Mouse (Mus musculus) layer of hippocampus, adult 9-10 months (tissue): Measurements from ENCODE around the gene Prnp.

Experiments
- DNase-seq: peaks from one replicate; pipeline ENCODE4 v3.0.0; 2022; ENCODE audit warnings: low spot score

Prnp gene

GRCm38 (mm10) chr2:131906846-131907245, 2.9 kb upstream of the Prnp start:
- no peak for DNase-seq

DNA sequence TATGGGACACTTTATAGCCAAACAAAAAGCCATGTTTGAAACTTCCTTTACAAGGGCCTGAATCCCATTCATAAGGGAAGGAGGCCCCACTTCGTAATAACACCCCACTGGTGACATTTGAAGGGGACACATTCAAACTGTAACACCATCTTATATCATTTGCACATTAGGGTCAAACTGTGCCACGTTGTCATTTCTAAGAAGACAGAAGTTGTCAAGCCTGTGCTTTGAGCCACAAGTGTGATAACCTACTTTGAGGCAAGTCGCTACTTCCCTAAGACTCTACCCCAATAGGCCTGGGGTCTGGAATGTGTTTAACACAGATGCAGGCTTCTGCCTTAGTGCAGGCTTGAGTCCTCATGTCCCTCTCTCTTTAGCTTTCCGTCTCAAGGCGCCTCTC, 2.4 kb upstream of the Prnp start:
- DNase-seq, result no peak

GRCm38 (mm10) chr2:131908351-131908861, 1.3 kb upstream of the Prnp start:
- no peak for DNase-seq

- DNase-seq, result no peak
These were observed 822 bp upstream of the Prnp start for GRCm38 (mm10) chr2:131908906-131909305.

DNA sequence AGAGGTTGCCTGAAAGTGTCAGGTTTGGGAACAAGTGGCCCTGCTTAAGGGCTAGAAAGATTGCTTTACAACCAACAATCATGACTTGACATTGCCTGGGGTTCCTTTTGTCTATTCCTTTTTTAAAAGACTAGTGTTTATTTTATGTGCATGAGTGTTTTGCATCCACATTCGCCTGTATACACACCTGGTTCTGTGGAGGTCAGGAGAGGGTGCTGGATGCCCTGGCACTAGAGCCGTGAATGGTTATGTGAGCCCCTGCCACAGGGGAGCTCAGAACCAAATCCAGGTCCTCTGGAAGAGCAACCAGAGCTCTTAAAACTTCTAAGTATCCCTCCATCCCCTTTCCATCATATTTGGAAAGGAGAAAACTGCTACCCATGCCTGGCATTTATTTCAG, 1.1 kb downstream of the Prnp start:
- DNase-seq, result no peak

- no peak for DNase-seq
These were observed 1.6 kb downstream of the Prnp start for GRCm38 (mm10) chr2:131911341-131911740.

DNA sequence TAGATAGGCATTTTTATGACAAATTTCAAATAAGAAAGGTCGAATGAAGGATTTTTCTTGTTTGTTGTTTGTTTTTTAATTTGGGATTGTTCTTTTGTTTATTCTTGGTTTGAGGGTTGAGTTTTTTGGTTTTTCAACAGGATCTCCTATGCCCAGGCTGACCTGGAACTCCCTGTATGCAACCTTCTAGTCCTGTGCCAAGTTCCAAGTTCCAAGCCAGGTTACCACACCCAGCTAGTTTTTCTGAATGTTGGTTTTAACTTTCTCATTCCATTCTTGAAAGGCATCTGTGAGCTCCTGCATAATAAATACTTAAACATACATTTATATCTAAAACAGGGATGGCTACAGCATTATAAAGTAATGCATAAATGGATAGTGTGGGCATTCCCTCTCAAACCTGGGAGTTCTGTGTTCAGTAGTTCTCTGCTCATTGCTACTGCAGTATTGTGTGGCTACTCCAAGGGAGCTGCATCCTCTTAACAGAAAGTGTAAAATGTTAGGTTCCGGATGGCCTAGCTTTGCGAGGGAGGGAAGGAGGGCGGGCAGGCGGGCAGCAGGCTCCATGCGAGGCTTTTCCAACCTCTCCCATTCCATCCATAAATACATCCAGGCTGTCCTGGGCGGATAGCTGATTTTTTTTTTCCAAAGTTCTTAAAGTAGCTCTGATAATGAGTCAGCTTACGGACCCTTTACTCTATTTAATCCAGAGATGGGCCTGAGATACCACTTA, 3.0 kb downstream of the Prnp start:
- no peak for DNase-seq

- no peak for DNase-seq
These were observed 22.7 kb downstream of the Prnp start for GRCm38 (mm10) chr2:131932275-131932902.

DNA sequence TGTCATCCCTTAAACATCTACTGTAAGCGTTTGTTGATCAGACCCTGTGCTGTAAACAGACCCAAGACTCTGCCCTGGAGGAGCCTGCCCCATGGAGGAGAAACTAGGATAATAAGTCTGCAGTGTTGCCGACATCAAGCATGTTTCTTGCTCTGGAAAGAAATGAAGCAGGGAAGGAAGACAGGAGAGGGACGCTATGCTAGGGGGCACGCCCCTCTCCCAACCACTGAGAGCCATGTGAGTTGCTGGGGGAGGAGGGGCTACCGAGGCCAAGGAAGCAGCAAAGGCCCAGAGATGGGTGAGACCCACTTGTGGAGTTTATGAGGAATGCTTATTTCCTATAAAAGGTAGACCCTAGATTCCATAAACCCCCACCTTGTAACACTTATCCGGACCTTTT, 23.3 kb downstream of the Prnp start:
- DNase-seq, result no peak

DNA sequence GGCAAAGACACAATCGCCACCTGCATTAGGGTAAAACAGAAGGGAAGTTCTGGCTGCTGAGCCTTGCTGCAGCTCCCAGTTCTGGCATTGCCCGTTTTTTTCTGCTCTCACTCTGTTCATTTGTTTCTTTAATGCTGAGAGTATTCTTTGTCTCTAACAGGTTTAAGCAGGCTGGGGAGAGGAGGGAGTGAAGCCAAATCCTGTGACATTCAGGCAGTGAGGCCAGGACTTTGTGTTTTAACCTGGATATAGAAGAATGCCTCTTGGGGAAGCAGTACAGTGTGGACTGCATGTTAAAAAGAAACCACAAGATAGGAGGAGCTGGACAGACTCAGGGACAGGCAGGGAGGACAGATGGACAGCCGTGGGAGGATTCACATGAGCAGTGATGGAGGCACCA, 23.9 kb downstream of the Prnp start:
- no peak for DNase-seq

GRCm38 (mm10) chr2:131934243-131934642, 24.5 kb downstream of the Prnp start:
- no peak for DNase-seq

GRCm38 (mm10) chr2:131935390-131936105, 25.8 kb downstream of the Prnp start:
- no peak for DNase-seq

DNA sequence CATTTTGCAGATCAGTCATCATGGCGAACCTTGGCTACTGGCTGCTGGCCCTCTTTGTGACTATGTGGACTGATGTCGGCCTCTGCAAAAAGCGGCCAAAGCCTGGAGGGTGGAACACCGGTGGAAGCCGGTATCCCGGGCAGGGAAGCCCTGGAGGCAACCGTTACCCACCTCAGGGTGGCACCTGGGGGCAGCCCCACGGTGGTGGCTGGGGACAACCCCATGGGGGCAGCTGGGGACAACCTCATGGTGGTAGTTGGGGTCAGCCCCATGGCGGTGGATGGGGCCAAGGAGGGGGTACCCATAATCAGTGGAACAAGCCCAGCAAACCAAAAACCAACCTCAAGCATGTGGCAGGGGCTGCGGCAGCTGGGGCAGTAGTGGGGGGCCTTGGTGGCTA, 26.7 kb downstream of the Prnp start:
- DNase-seq, result no peak

DNA sequence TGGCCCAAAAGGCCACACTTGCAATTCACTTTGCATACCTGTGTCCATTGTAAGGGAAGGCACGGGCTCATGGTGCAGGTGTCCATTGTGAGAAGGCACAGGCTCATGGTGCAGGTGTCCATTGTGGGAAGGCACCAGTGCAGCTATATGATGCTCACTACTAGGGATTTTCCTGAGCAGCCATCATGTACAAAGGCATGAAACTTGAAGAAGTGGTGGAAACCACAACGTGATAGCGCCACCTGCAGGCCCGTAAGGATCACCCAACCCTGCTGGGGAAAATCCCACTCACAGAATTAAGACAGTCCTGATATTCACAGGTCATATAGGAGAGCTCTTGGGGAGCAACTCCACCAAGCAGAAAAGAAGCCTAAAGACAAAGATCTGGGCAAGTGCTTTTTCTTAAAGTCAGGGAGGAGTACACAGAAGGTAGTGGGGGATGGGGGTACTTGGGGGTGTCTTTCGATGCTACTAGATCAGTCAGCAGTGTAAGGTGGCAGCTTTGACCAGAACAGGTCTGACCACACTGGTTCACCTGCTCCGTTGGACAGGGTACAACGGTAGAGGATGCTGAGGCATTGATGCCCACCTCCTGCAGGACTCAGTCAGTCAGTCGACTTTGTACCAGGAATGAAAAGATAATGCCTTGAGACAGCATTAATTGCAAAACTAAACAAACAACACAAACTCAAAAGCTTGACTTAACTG, 29.8 kb downstream of the Prnp start:
- DNase-seq, result peak; percentile 44

DNA sequence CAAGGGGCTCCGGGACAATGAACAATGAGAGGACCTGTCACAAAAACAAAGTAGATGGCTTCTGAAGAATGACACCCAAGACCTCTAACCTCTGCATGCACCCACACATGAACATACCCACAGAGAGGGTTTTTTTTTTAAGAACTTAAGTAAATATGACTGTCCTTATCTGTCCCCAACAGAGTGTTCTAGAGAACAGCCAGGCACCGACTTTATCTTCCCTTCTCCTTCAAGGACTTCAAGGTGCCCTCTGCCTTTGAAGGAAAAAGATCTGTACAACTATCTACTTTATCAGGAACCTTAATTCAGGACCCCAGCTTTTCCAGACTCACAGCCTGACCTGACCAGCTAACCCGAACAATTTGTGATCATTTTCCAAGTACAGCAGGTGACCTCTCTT, 30.8 kb downstream of the Prnp start:
- no peak for DNase-seq

DNA sequence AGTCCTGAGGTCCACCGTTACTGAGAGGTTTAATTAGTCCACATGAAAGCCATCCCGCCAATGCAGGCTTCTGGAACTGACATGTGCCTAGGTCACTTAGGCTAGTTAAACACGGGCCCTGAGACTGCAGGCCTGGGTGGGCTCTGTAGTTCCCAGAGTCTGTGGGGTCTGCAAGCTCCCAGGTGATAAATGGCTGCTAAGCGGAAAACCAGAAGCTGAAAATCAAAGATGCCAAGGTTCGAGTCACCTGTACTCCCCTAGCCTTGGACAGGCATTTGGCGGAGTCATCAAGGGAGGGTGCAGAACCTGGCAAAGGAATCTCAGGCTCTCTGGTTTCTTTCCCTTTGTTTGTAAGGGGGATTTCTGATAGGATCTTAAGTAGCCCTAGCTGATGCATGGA, 31.8 kb downstream of the Prnp start:
- DNase-seq, result no peak

DNA sequence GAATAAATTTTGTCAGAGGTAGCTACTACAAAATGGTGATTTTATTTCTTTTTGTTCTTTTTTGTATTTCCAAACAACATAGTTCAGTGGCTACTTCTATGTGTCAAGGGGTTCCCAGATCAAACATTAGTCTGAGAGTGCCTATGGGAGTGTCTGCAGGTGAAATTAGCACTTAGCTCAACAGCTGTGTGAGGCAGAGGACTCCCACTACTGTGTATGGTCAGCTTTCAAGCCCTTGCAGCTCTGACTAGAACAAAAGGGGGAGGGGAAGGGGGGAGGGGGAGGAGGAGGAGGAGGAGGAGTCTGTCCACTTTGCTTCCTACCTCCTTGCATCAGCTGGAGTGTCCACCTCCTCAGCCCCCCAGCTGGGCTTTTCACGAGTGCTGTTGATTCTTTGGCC, 34.6 kb downstream of the Prnp start:
- DNase-seq, result no peak

- no peak for DNase-seq
These were observed 35.5 kb downstream of the Prnp start for GRCm38 (mm10) chr2:131945225-131945624.

DNA sequence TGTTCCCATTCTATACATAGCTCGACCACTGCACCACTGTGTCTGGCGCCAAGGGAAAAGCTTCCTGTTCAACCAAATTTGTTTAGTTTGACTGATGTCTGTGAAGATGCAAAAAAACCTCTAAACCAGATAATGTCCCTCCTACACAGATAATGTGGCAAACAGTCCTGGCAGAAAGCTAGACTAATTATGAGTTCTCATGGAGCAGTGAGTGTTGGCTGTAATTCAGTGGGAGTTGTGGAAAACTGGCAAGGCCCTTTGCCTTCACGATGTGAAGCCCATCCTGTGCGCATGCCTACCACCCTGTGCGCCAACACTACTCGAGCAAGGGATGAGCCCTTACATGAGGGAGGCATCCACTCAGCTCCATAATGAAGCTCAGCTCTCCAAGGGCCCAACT, 36.0 kb downstream of the Prnp start:
- DNase-seq, result no peak

DNA sequence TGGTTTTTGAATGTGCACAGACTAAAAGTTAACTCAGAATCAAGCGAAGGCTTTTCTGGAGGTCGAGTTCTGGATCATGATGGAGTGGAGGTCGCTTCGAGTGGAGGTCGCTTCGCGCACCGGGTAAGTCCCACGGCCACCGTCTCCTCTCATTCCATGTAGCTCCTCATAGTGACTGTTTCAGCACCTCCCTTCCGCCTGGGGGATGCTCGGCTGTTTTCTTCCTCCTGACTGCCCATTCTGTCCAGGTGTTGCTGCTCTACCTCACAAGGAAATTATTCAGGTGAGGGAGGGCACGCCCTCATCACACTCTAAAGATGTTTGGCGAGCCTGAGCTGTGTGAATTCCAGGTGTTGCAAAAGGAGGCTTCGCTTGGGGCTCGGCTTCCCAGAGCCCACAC, 36.6 kb downstream of the Prnp start:
- DNase-seq, result no peak

DNA sequence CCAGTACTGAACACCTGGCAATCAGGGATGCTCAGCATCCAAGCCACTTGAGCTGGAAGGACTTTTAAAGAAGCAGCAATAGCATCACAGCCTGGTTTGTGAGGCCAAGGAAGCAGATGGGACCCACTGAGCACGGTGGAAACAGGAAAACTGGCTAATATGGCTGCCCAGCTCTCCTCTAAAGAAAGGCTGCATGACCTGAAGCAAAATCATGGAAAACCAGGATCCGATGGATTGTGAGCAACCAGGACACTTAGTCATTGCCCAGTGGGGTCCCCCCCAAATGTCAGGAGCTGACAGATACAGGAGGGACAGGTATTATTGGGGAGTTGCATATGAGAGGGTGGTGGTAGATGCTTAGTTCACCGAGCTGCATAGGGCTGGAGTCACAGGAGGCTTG, 38.4 kb downstream of the Prnp start:
- no peak for DNase-seq

DNA sequence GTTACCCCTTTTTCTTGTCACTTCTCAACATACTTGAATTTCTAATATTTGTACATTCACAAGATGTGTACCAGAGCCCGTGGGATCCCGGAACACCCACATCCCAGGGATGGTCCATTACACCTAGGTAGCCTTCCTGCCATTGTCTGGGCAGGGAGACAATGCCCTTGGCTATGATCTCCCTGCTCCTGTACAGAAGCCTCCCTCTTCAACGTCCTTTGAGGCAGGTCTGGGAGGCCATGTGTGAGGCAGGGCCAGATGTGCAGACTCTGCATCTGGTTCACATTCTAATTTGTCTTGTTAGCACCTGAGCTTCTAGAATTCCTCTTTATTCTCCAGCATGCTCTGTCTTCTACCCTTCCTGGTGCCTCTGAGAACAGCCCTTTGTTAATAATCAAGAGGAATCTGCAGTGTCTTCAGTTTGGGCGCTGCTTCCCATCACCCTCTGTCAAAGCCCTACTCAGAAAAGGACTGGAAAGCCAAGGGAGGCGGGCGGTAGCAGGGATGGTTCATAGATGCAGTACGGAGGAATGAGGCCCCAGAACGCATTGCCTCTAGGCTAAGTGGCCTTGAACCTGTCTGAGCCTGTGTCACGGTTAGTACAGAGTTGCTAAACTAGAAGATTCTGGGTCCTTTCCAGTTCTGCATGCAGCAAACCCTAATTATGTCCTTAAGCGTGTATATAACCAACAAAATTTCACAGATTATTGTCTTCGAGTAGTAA, 39.4 kb downstream of the Prnp start:
- DNase-seq, result no peak
